In genomic region chr11:97974141-97974540, GRCm38 (mm10) we compare ENCODE assay signal across 23 mouse cellular contexts. TPM values are rescaled to one million over a fixed set of nuclear protein-coding genes. Genes with fewer than 3 reads are reported as not detected.
"Had no signal": no experiment of that assay in that cellular context is flagged by ENCODE, and none has a peak within 500 bp of the region (broad histone marks: within the 10 kb centered on the region; RNA-seq: fewer than 3 reads in every experiment).

No protein-coding gene starts in this region.

- H3K9ac ChIP-seq: heart, embryonic 12.5 days; hindbrain, embryonic 13.5 days; hindbrain, embryonic 15.5 days; intestine, embryonic 15.5 days; kidney, embryonic 15.5 days; limb, embryonic 12.5 days; liver, embryonic 13.5 days; liver, embryonic 15.5 days had no signal

- H3K4me2 ChIP-seq: heart, embryonic 12.5 days; hindbrain, embryonic 13.5 days; hindbrain, embryonic 15.5 days; intestine, embryonic 15.5 days; kidney, embryonic 15.5 days; limb, embryonic 12.5 days; liver, embryonic 11.5 days; liver, embryonic 13.5 days; liver, embryonic 15.5 days had no signal

- DNase-seq: gastrocnemius, adult 2 months; gastrocnemius, postnatal 10 days; gastrocnemius, postnatal 25 days; heart, adult 18-20 months; heart, postnatal 10 days; heart, postnatal 4 days; kidney, postnatal 10 days; kidney, postnatal 4 days; liver, embryonic 13.5 days had no signal

- H3K9me3 ChIP-seq: heart, embryonic 10.5 days; heart, embryonic 12.5 days; hindbrain, embryonic 13.5 days; hindbrain, embryonic 15.5 days; intestine, embryonic 15.5 days; kidney, embryonic 15.5 days; limb, embryonic 10.5 days; limb, embryonic 12.5 days; liver, embryonic 13.5 days; liver, embryonic 15.5 days had no signal

- H3K36me3 ChIP-seq: heart, embryonic 10.5 days; heart, embryonic 12.5 days; hindbrain, embryonic 13.5 days; hindbrain, embryonic 15.5 days; intestine, embryonic 15.5 days; kidney, embryonic 15.5 days; limb, embryonic 10.5 days; limb, embryonic 12.5 days; liver, embryonic 13.5 days; liver, embryonic 15.5 days had no signal

- H3K27me3 ChIP-seq: hindbrain, embryonic 13.5 days; intestine, embryonic 15.5 days; kidney, embryonic 15.5 days had no signal

- ATAC-seq: inflammation-experienced regulatory T-cells, adult 6 months; intestine, embryonic 15.5 days; intestine, postnatal 0 days had no signal

- H3K4me1 ChIP-seq: hindbrain, embryonic 13.5 days; intestine, embryonic 15.5 days; limb, embryonic 10.5 days; limb, embryonic 12.5 days; liver, embryonic 13.5 days; liver, embryonic 15.5 days had no signal

- H3K27ac ChIP-seq: gastrocnemius, adult 2 months; heart, embryonic 10.5 days; hindbrain, embryonic 13.5 days; hindbrain, embryonic 15.5 days; intestine, embryonic 15.5 days; kidney, embryonic 15.5 days; layer of hippocampus, adult 2 months; left cerebral cortex, adult 2 months; limb, embryonic 10.5 days; limb, embryonic 12.5 days; liver, embryonic 13.5 days; liver, embryonic 15.5 days had no signal

- H3K4me3 ChIP-seq: gastrocnemius, adult 2 months; heart, embryonic 10.5 days; heart, embryonic 12.5 days; hindbrain, embryonic 13.5 days; hindbrain, embryonic 15.5 days; intestine, embryonic 15.5 days; kidney, embryonic 15.5 days; layer of hippocampus, adult 2 months; left cerebral cortex, adult 2 months; limb, embryonic 10.5 days; limb, embryonic 12.5 days; liver, embryonic 13.5 days; liver, embryonic 15.5 days had no signal

RNA-seq across cellular contexts. Expression of gene Plxdc1, which starts 12.1 kb away (rescaled TPM):
- polyA plus RNA-seq: heart, embryonic 10.5 days; limb, embryonic 10.5 days; limb, embryonic 12.5 days had no signal
